Mouse (Mus musculus): Measurements from ENCODE around the gene Urm1.

DNA sequence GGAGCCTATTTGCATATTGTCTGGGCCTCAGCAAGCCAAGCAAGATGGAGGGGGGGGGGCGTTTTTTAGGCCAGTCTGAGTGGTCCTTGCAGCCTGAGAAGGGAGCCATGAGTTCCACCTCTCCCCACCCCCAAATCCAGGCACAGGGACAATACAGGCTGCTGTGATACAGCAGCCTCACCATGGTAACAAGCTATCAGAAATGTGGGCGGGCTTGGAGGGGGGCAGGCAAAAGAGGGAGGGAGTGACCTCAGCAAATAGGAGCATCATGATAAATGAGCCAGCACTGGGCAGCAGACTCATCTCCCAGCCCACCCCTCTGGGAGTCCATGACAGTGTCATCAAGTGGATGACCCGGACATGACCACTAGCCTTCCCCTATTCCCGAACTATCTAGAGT lies 19.6 kb downstream of the Urm1 start:
- TF ChIP-seq POLR2A (IDR thresholded peaks at IDR 0.05; ENCODE audit: control insufficient read depth in 1 of 2, insufficient read depth in 1 of 2, low read depth in 1 of 2, low read length in 2 of 2, poor library complexity in 1 of 2) (no peak), MYC (IDR thresholded peaks at IDR 0.05; ENCODE audit: low read depth, low read length) (no peak)

All from MEL (cell line).